Mouse (Mus musculus) lung, postnatal 0 days (tissue): ENCODE data around the gene Fat3. TPM values are rescaled to one million over a fixed set of nuclear protein-coding genes. Genes with fewer than 3 reads are reported as not detected.

Experiments
- ATAC-seq: fragments of 200-750 bp; cut with Nextera tagmentation; 2 replicates; pipeline ENCODE4 v1.8.0; 2017; ENCODE audit warnings: moderate library complexity
- DNase-seq: peaks from one replicate; pipeline ENCODE4 v3.0.0-alpha.2; 2016; ENCODE audit warnings: low spot score
- H3K27ac ChIP-seq: fragments of 300-500 bp; sonication (generic); 2 replicates; pipeline ENCODE4 v1.5.1; 2014; ENCODE audit warnings: antibody characterized with exemption, mild to moderate bottlenecking, low read length, mixed read lengths
- H3K27me3 ChIP-seq: fragments of 300-500 bp; sonication (generic); replicated peaks from 2 replicates; pipeline ENCODE4 v1.6.1; 2014; ENCODE audit warnings: low read length, mixed read lengths; ENCODE audit not compliant: insufficient read depth
- H3K36me3 ChIP-seq: fragments of 300-500 bp; sonication (generic); 2 replicates; pipeline ENCODE4 v1.6.1; 2014; ENCODE audit warnings: low read length, mixed read lengths; ENCODE audit not compliant: insufficient read depth
- H3K4me1 ChIP-seq: fragments of 300-500 bp; sonication (generic); 2 replicates; pipeline ENCODE4 v1.6.1; 2014; ENCODE audit warnings: antibody characterized with exemption, low read depth, low read length, mixed read lengths; ENCODE audit not compliant: insufficient read depth
- H3K4me2 ChIP-seq: fragments of 300-500 bp; sonication (generic); replicated peaks from 2 replicates; pipeline ENCODE4 v1.6.1; 2014; ENCODE audit warnings: low read depth, mild to moderate bottlenecking, low read length, moderate library complexity, mixed read lengths
- H3K4me3 ChIP-seq: fragments of 300-500 bp; sonication (generic); 2 replicates; pipeline ENCODE4 v1.5.1; 2014; ENCODE audit warnings: low read depth, low read length
- H3K9ac ChIP-seq: fragments of 300-500 bp; sonication (generic); replicated peaks from 2 replicates; pipeline ENCODE4 v1.6.1; 2014; ENCODE audit warnings: low read depth, mild to moderate bottlenecking
- H3K9me3 ChIP-seq: fragments of 300-500 bp; sonication (generic); 2 replicates; pipeline ENCODE4 v1.6.1; 2016; ENCODE audit warnings: low read length, mixed read lengths
- CTCF ChIP-seq: IDR thresholded peaks from 2 replicates; pipeline ENCODE4 v1.5.1; 2016; ENCODE audit warnings: antibody characterized with exemption, mild to moderate bottlenecking
- EP300 ChIP-seq: IDR thresholded peaks from 2 replicates; pipeline ENCODE4 v1.6.1; 2016; ENCODE audit warnings: antibody characterized with exemption, mild to moderate bottlenecking, control low read depth
- WGBS: fragments of 180-500 bp; shearing (Covaris S2); extraction: QIAGEN DNeasy Blood & Tissue Kit; methylation state at CpG from one replicate; pipeline ENCODE4 v1.1.7; 2014; 5-methylcytosine and 5-hydroxymethylcytosine counted together
- polyA plus RNA-seq: library from polyadenylated mRNA; unstranded; fragments of >200 nt; fragmentation: Nextera tagmentation; extraction: Ambion mirVana; gene quantifications from 2 replicates; pipeline ENCODE4 v1.2.1, GENCODE M21; 2015

The Fat3 gene
- polyA plus RNA-seq, 1 experiment from 2014 or later, result 0.78 TPM

GRCm38 (mm10) chr9:15941818-15942217 lies 559.3 kb downstream of the Fat3 start:
- Histone ChIP-seq H3K27ac (no peak overlapping the region), H3K4me3 (no peak overlapping the region), H3K27me3 (no peaks in the 10 kb centered on the region), H3K4me1 (no peaks in the 10 kb centered on the region), H3K4me2 (no peak overlapping the region), H3K9me3 (no peaks in the 10 kb centered on the region), H3K9ac (no peak overlapping the region), H3K36me3 (no peaks in the 10 kb centered on the region)
- ATAC-seq (no peak), DNase-seq (no peak)
- 85% methylated on average over 2 of the region's 2 CpGs for WGBS
- TF ChIP-seq EP300 (no peak), CTCF (no peak)

GRCm38 (mm10) chr9:15940933-15941673 lies 560.0 kb downstream of the Fat3 start:
- Histone ChIP-seq H3K4me1 (no peaks in the 10 kb centered on the region), H3K4me2 (no peak overlapping the region), H3K9ac (no peak overlapping the region), H3K36me3 (no peaks in the 10 kb centered on the region), H3K27me3 (no peaks in the 10 kb centered on the region), H3K9me3 (no peaks in the 10 kb centered on the region), H3K27ac (no peak overlapping the region), H3K4me3 (no peak overlapping the region)
- DNase-seq, result no peak
- TF ChIP-seq EP300 (no peak), CTCF (no peak)
- WGBS, result 76% methylated on average over 7 of the region's 7 CpGs
- ATAC-seq, result no peak

GRCm38 (mm10) chr9:15939594-15939993 lies 561.5 kb downstream of the Fat3 start:
- H3K27ac ChIP-seq, result no peak overlapping the region
- no peaks in the 10 kb centered on the region for H3K27me3 ChIP-seq
- peak; percentile 56 for TF ChIP-seq CTCF
- TF ChIP-seq EP300, result no peak
- ATAC-seq (no peak), DNase-seq (no peak)
- H3K36me3 ChIP-seq, result no peaks in the 10 kb centered on the region
- H3K9me3 ChIP-seq, result no peaks in the 10 kb centered on the region
- 44% methylated on average over 2 of the region's 2 CpGs for WGBS
- H3K9ac ChIP-seq, result no peak overlapping the region
- no peak overlapping the region for H3K4me3 ChIP-seq
- no peaks in the 10 kb centered on the region for H3K4me1 ChIP-seq
- no peak overlapping the region for H3K4me2 ChIP-seq

- WGBS, result 65% methylated on average over 28 of the region's 28 CpGs
- Histone ChIP-seq H3K4me1 (no peaks in the 10 kb centered on the region), H3K9me3 (no peaks in the 10 kb centered on the region), H3K9ac (no peak overlapping the region), H3K4me2 (no peak overlapping the region), H3K27me3 (no peaks in the 10 kb centered on the region), H3K4me3 (no peak overlapping the region), H3K36me3 (no peaks in the 10 kb centered on the region), H3K27ac (no peak overlapping the region)
- TF ChIP-seq EP300 (no peak), CTCF (0 out of 2 replicates have a peak, but pooled peaks have one; percentile 11)
- ATAC-seq (no peak), DNase-seq (no peak)
Observed at GRCm38 (mm10) chr9:15937837-15938514, 563.1 kb downstream of the Fat3 start.

GRCm38 (mm10) chr9:15930928-15931443 lies 570.1 kb downstream of the Fat3 start:
- no peak for TF ChIP-seq CTCF
- TF ChIP-seq EP300, result no peak
- H3K27me3 ChIP-seq, result no peaks in the 10 kb centered on the region
- H3K27ac ChIP-seq, result no peak overlapping the region
- ATAC-seq, result no peak
- H3K9me3 ChIP-seq, result no peaks in the 10 kb centered on the region
- no peak overlapping the region for H3K4me3 ChIP-seq
- H3K4me2 ChIP-seq, result no peak overlapping the region
- no peaks in the 10 kb centered on the region for H3K36me3 ChIP-seq
- 70% methylated on average over 5 of the region's 5 CpGs for WGBS
- no peaks in the 10 kb centered on the region for H3K4me1 ChIP-seq
- DNase-seq, result no peak
- H3K9ac ChIP-seq, result no peak overlapping the region

- H3K27me3 ChIP-seq, result no peaks in the 10 kb centered on the region
- H3K27ac ChIP-seq, result no peak overlapping the region
- no peak overlapping the region for H3K9ac ChIP-seq
- H3K4me1 ChIP-seq, result no peaks in the 10 kb centered on the region
- no peak for TF ChIP-seq EP300
- no peak for TF ChIP-seq CTCF
- no peak overlapping the region for H3K4me3 ChIP-seq
- no peak overlapping the region for H3K4me2 ChIP-seq
- no peaks in the 10 kb centered on the region for H3K36me3 ChIP-seq
- DNase-seq (no peak), ATAC-seq (no peak)
- 69% methylated on average over 2 of the region's 2 CpGs for WGBS
- no peaks in the 10 kb centered on the region for H3K9me3 ChIP-seq
Observed at GRCm38 (mm10) chr9:15928331-15928730, 572.8 kb downstream of the Fat3 start.
